1 mouse cellular context compared by ENCODE assay signal in the genomic region with DNA sequence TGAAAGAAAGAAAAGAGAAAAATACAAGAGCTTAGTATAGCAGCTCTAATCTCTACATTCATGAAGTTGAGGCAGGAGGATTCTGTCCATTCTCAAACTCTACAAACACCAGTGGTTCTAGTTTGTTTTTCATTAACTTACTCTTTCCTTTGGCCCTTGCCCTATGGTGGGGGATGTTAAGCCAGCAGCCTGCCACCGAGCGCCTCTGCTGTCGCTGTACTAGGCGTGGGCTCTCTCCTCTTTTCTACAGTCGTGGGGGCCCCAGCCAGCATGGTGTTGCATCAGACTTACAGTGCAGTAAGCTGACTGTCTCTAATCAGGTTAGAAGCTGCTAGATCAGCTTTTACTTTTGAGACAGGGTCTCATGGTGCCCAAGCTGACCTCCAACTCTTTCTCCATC.
A peak's percentile ranks its signal among the peaks of the same experiment; 100 is the strongest.
TF ChIP-seq lines count a peak whose summit lies in the region.

No protein-coding gene starts in this region.

TF ChIP-seq in MEL, 35 proteins besides CTCF, POLR2A, EP300 and RAD21:
- TF ChIP-seq ZNF384 (IDR thresholded peaks at IDR 0.05; ENCODE audit: low read depth, low read length) (no peak), TBP (IDR thresholded peaks at IDR 0.05; ENCODE audit: low read depth, low read length) (no peak), ETS1 (IDR thresholded peaks at IDR 0.05; ENCODE audit: low read depth, low read length) (0 out of 2 replicates have a peak, but pooled peaks have one; percentile 16), MAFK (IDR thresholded peaks at IDR 0.05; ENCODE audit: borderline replicate concordance, low read depth, low read length) (no peak)
